Mouse (Mus musculus) layer of hippocampus, postnatal 25 days (tissue): ENCODE data around the gene Foxe3. TPM values are rescaled to one million over a fixed set of nuclear protein-coding genes. Genes with fewer than 3 reads are reported as not detected.
A peak's percentile ranks its signal among the peaks of the same experiment; 100 is the strongest.
"Not testable (repeated sequence)": the region's sequence is repeated elsewhere in the genome, so short reads cannot be mapped to it uniquely, and the experiment has no call there.

ENCODE experiments used
- DNase-seq, 2 experiments: peaks; one replicate each; pipeline ENCODE4 v3.0.0; 2022; ENCODE audit warnings: mixed read lengths in 2 of 2, low spot score in 1 of 2; ENCODE audit errors: extremely low spot score in 1 of 2
- total RNA-seq, 2 experiments: library from RNA; stranded (reverse); gene quantifications; 2 replicates each; pipeline ENCODE4 v1.2.3; 2021

The Foxe3 gene
- not detected for total RNA-seq

GRCm38 (mm10) chr4:114925917-114926312 is at the start of gene Foxe3:
Gene Foxe3, minus strand, starts transcription at chr4:114926013.
- DNase-seq, result no peak

GRCm38 (mm10) chr4:114973229-114973740 is 47.5 kb upstream of the Foxe3 start:
- DNase-seq, result no peak

- no peak for DNase-seq
Observed at GRCm38 (mm10) chr4:114970736-114971135, 44.9 kb upstream of the Foxe3 start.

- DNase-seq, result not testable (repeated sequence)
Observed at GRCm38 (mm10) chr4:114960881-114961280, 35.1 kb upstream of the Foxe3 start.

- DNase-seq, result no peak
Observed at GRCm38 (mm10) chr4:114959533-114959932, 33.7 kb upstream of the Foxe3 start.

GRCm38 (mm10) chr4:114958786-114959185 is 33.0 kb upstream of the Foxe3 start:
- DNase-seq, result no peak

- DNase-seq, result no peak
Observed at GRCm38 (mm10) chr4:114958231-114958630, 32.4 kb upstream of the Foxe3 start.

- DNase-seq, result no peak
Observed at GRCm38 (mm10) chr4:114957403-114957802, 31.6 kb upstream of the Foxe3 start.

- no peak for DNase-seq
Observed at GRCm38 (mm10) chr4:114953172-114953571, 27.4 kb upstream of the Foxe3 start.

GRCm38 (mm10) chr4:114947852-114948481 is 22.2 kb upstream of the Foxe3 start:
- no peak for DNase-seq

GRCm38 (mm10) chr4:114947395-114947794 is 21.6 kb upstream of the Foxe3 start:
- DNase-seq, result peak; percentile 84 to 96

- DNase-seq, result no peak
Observed at GRCm38 (mm10) chr4:114946416-114946815, 20.6 kb upstream of the Foxe3 start.

- no peak for DNase-seq
Observed at GRCm38 (mm10) chr4:114945021-114945420, 19.2 kb upstream of the Foxe3 start.

- no peak for DNase-seq
Observed at GRCm38 (mm10) chr4:114942583-114942982, 16.8 kb upstream of the Foxe3 start.

GRCm38 (mm10) chr4:114942112-114942511 is 16.3 kb upstream of the Foxe3 start:
- no peak for DNase-seq

GRCm38 (mm10) chr4:114941311-114941710 is 15.5 kb upstream of the Foxe3 start:
- no peak for DNase-seq

GRCm38 (mm10) chr4:114938248-114938647 is 12.4 kb upstream of the Foxe3 start:
- DNase-seq, result no peak

- no peak for DNase-seq
Observed at GRCm38 (mm10) chr4:114937459-114938047, 11.7 kb upstream of the Foxe3 start.

- DNase-seq, result no peak
Observed at GRCm38 (mm10) chr4:114934188-114934587, 8.4 kb upstream of the Foxe3 start.

- DNase-seq, result no peak
Observed at GRCm38 (mm10) chr4:114932747-114933146, 6.9 kb upstream of the Foxe3 start.

GRCm38 (mm10) chr4:114929155-114929554 is 3.3 kb upstream of the Foxe3 start:
- DNase-seq, result no peak
